Mouse (Mus musculus): ENCODE results near the gene Gp1ba. TPM values are rescaled to one million over a fixed set of nuclear protein-coding genes. Genes with fewer than 3 reads are reported as not detected.

Gp1ba gene
- total and polyA plus RNA-seq, 3 experiments = 1.1 to 9.0 (median 3.4) TPM

GRCm38 (mm10) chr11:70612505-70612904, 26.4 kb upstream of the Gp1ba start:
- Histone ChIP-seq H3K4me3 (ENCODE audit: low read depth, low read length) (no peak overlapping the region), H3K9me3 (replicated peaks) (no peaks in the 10 kb centered on the region), H3K4me1 (ENCODE audit: insufficient read depth, low read depth, low read length) (peaks cover 13% of the 10 kb centered on the region), H3K27me3 (ENCODE audit: insufficient read depth, low read length) (peaks cover 4% of the 10 kb centered on the region; the same call in 1 of the 2 replicates), H3K36me3 (replicated peaks) (peaks cover 80% of the 10 kb centered on the region)
- no peak for ATAC-seq (ENCODE audit: extremely low read depth, insufficient number of reproducible peaks, low FRiP score, poor library complexity, severe bottlenecking)
- TF ChIP-seq GATA1 (IDR thresholded peaks at IDR 0.05; ENCODE audit: borderline replicate concordance, low read length) (no peak), GATA2 (IDR thresholded peaks at IDR 0.05; ENCODE audit: borderline replicate concordance, low read depth, low read length) (no peak), CTCF (IDR thresholded peaks at IDR 0.05; ENCODE audit: low read depth, low read length) (no peak), TAL1 (conservative IDR thresholded peaks at IDR 0.05; ENCODE audit: low read depth, low read length) (no peak), POLR2AphosphoS5 (IDR thresholded peaks at IDR 0.05; ENCODE audit: insufficient replicate concordance, low read depth, low read length) (no peak)
- no peak for DNase-seq (ENCODE audit: low spot score)

GRCm38 (mm10) chr11:70615074-70615473, 23.8 kb upstream of the Gp1ba start:
- Histone ChIP-seq H3K27me3 (ENCODE audit: insufficient read depth, low read length) (peaks cover 13% of the 10 kb centered on the region; the same call in 1 of the 2 replicates), H3K4me3 (ENCODE audit: low read depth, low read length) (peak overlapping the region; percentile 62; the same call in 1 of the 2 replicates), H3K4me1 (ENCODE audit: insufficient read depth, low read depth, low read length) (peaks cover 13% of the 10 kb centered on the region), H3K36me3 (replicated peaks) (peaks cover 54% of the 10 kb centered on the region), H3K9me3 (replicated peaks) (no peaks in the 10 kb centered on the region)
- DNase-seq (ENCODE audit: low spot score) (peak; percentile 76), ATAC-seq (ENCODE audit: extremely low read depth, insufficient number of reproducible peaks, low FRiP score, poor library complexity, severe bottlenecking) (peak; percentile 34; the same call in 1 of the 2 replicates)
- TF ChIP-seq GATA2 (IDR thresholded peaks at IDR 0.05; ENCODE audit: borderline replicate concordance, low read depth, low read length) = no peak
- TF ChIP-seq GATA1 (IDR thresholded peaks at IDR 0.05; ENCODE audit: borderline replicate concordance, low read length) = no peak
- TF ChIP-seq TAL1 (conservative IDR thresholded peaks at IDR 0.05; ENCODE audit: low read depth, low read length) = no peak
- no peak for TF ChIP-seq CTCF (IDR thresholded peaks at IDR 0.05; ENCODE audit: low read depth, low read length)
- TF ChIP-seq POLR2AphosphoS5 (IDR thresholded peaks at IDR 0.05; ENCODE audit: insufficient replicate concordance, low read depth, low read length) = no peak

GRCm38 (mm10) chr11:70615516-70616093, 23.3 kb upstream of the Gp1ba start, which contains the start of gene 4930544D05Rik:
Gene 4930544D05Rik (plus strand): TSS chr11:70615848.
- TF ChIP-seq POLR2AphosphoS5 (IDR thresholded peaks at IDR 0.05; ENCODE audit: insufficient replicate concordance, low read depth, low read length) (no peak), GATA2 (IDR thresholded peaks at IDR 0.05; ENCODE audit: borderline replicate concordance, low read depth, low read length) (no peak), TAL1 (conservative IDR thresholded peaks at IDR 0.05; ENCODE audit: low read depth, low read length) (no peak), CTCF (IDR thresholded peaks at IDR 0.05; ENCODE audit: low read depth, low read length) (no peak), GATA1 (IDR thresholded peaks at IDR 0.05; ENCODE audit: borderline replicate concordance, low read length) (no peak)
- H3K36me3 ChIP-seq (replicated peaks) = peaks cover 49% of the 10 kb centered on the region
- peaks cover 13% of the 10 kb centered on the region; the same call in 1 of the 2 replicates for H3K27me3 ChIP-seq (ENCODE audit: insufficient read depth, low read length)
- H3K4me3 ChIP-seq (ENCODE audit: low read depth, low read length) = peak within 1 kb of the TSS; percentile 62; the same call in 1 of the 2 replicates
- DNase-seq (ENCODE audit: low spot score) (no peak), ATAC-seq (ENCODE audit: extremely low read depth, insufficient number of reproducible peaks, low FRiP score, poor library complexity, severe bottlenecking) (no peak)
- H3K9me3 ChIP-seq (replicated peaks) = no peaks in the 10 kb centered on the region
- peaks cover 13% of the 10 kb centered on the region for H3K4me1 ChIP-seq (ENCODE audit: insufficient read depth, low read depth, low read length)

- DNase-seq (ENCODE audit: low spot score) = no peak
- H3K9me3 ChIP-seq (replicated peaks) = no peaks in the 10 kb centered on the region
These were observed 19.8 kb upstream of the Gp1ba start, which contains the start of gene Chrne for GRCm38 (mm10) chr11:70619101-70619500. Gene Chrne (minus strand): TSS chr11:70619216.

GRCm38 (mm10) chr11:70621972-70622814, 16.7 kb upstream of the Gp1ba start:
- H3K9me3 ChIP-seq (replicated peaks) = no peaks in the 10 kb centered on the region
- H3K4me3 ChIP-seq (ENCODE audit: low read depth, low read length) = no peak overlapping the region
- ATAC-seq (ENCODE audit: extremely low read depth, insufficient number of reproducible peaks, low FRiP score, poor library complexity, severe bottlenecking) (peak; percentile 49), DNase-seq (ENCODE audit: low spot score) (no peak)
- H3K4me1 ChIP-seq (ENCODE audit: insufficient read depth, low read depth, low read length) = peaks cover 26% of the 10 kb centered on the region
- TF ChIP-seq TAL1 (conservative IDR thresholded peaks at IDR 0.05; ENCODE audit: low read depth, low read length) (no peak), POLR2AphosphoS5 (IDR thresholded peaks at IDR 0.05; ENCODE audit: insufficient replicate concordance, low read depth, low read length) (no peak), CTCF (IDR thresholded peaks at IDR 0.05; ENCODE audit: low read depth, low read length) (no peak), GATA1 (IDR thresholded peaks at IDR 0.05; ENCODE audit: borderline replicate concordance, low read length) (no peak), GATA2 (IDR thresholded peaks at IDR 0.05; ENCODE audit: borderline replicate concordance, low read depth, low read length) (no peak)
- H3K36me3 ChIP-seq (replicated peaks) = no peaks in the 10 kb centered on the region
- H3K27me3 ChIP-seq (ENCODE audit: insufficient read depth, low read length) = peaks cover 16% of the 10 kb centered on the region; the same call in 1 of the 2 replicates

More at GRCm38 (mm10) chr11:70619101-70619500, 19.8 kb upstream of the Gp1ba start, which contains the start of gene Chrne:
- Histone ChIP-seq H3K36me3 (replicated peaks) (peaks cover 18% of the 10 kb centered on the region), H3K4me1 (ENCODE audit: insufficient read depth, low read depth, low read length) (peaks cover 26% of the 10 kb centered on the region), H3K27me3 (ENCODE audit: insufficient read depth, low read length) (peaks cover 16% of the 10 kb centered on the region; the same call in 1 of the 2 replicates), H3K4me3 (ENCODE audit: low read depth, low read length) (no peak within 1 kb of the TSS)
- TF ChIP-seq CTCF (IDR thresholded peaks at IDR 0.05; ENCODE audit: low read depth, low read length) = no peak
- no peak for ATAC-seq (ENCODE audit: extremely low read depth, insufficient number of reproducible peaks, low FRiP score, poor library complexity, severe bottlenecking)

Data from G1E (cell line).